Mouse (Mus musculus) thymus, adult 2 months (tissue): ENCODE data around the gene Pip4k2b. TPM values are rescaled to one million over a fixed set of nuclear protein-coding genes. Genes with fewer than 3 reads are reported as not detected.

Experiments used
- DNase-seq: peaks from one replicate; pipeline ENCODE4 v3.0.0; 2021
- H3K27ac ChIP-seq: fragments of 200-500 bp; 2 replicates; pipeline ENCODE4 v1.5.1; 2012; ENCODE audit warnings: low read length, control low read depth; ENCODE audit not compliant: control insufficient read depth, insufficient read depth
- H3K27me3 ChIP-seq: fragments of 200-500 bp; 2 replicates; pipeline ENCODE4 v1.6.1; 2012; ENCODE audit warnings: mild to moderate bottlenecking, low read length, moderate library complexity, mixed read lengths; ENCODE audit not compliant: control insufficient read depth, insufficient read depth
- H3K36me3 ChIP-seq: fragments of 200-500 bp; 2 replicates; pipeline ENCODE4 v1.6.1; 2012; ENCODE audit warnings: mild to moderate bottlenecking, low read length, moderate library complexity; ENCODE audit not compliant: control insufficient read depth, insufficient read depth
- H3K4me1 ChIP-seq: fragments of 200-500 bp; replicated peaks from 2 replicates; pipeline ENCODE4 v1.6.1; 2012; ENCODE audit warnings: low read length; ENCODE audit not compliant: control insufficient read depth, insufficient read depth
- H3K4me3 ChIP-seq: fragments of 200-500 bp; 2 replicates; pipeline ENCODE4 v1.5.1; 2012; ENCODE audit warnings: mild to moderate bottlenecking, low read length, control low read depth, moderate library complexity; ENCODE audit not compliant: control insufficient read depth, insufficient read depth
- CTCF ChIP-seq: fragments of 200-500 bp; IDR thresholded peaks from 2 replicates; pipeline ENCODE4 v1.5.1; 2012; ENCODE audit warnings: mild to moderate bottlenecking, control low read depth, low read length, moderate library complexity, borderline replicate concordance; ENCODE audit not compliant: control insufficient read depth, poor library complexity, insufficient read depth; ENCODE audit errors: extremely low read depth
- POLR2A ChIP-seq: fragments of 200-500 bp; IDR thresholded peaks from 2 replicates; pipeline ENCODE4 v1.6.1; 2012; ENCODE audit warnings: mild to moderate bottlenecking, low read length, control low read depth, moderate library complexity; ENCODE audit not compliant: control insufficient read depth, poor library complexity, insufficient read depth; ENCODE audit errors: extremely low read depth
- WGBS: fragments of 180-500 bp; shearing (Covaris S2); methylation state at CpG from one replicate; pipeline ENCODE4 v1.1.7; 2018; 5-methylcytosine and 5-hydroxymethylcytosine counted together
- polyA plus RNA-seq: library from polyadenylated mRNA; depleted of rRNA; stranded (reverse); fragments of >200 nt; gene quantifications from 2 replicates; pipeline ENCODE4 v1.2.3, GENCODE M21; 2012

Gene Pip4k2b
- polyA plus RNA-seq, 1 experiment = 28.2 TPM

DNA sequence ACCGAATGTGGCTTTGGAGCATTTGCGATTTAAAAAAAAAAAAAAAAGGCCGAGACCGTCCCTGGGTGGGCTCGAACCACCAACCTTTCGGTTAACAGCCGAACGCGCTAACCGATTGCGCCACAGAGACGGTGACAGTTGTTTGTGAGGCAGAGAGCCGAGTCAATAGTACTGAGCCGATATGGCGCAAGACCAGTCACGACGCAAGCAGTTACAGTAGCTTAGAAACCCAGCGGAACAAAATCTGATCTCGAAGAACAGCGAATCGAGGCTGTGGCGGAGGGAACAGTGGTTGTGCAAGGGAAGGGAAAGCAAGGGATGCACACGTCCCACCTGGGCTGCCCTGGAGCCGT is 42.1 kb downstream of the Pip4k2b start:
- H3K27me3 ChIP-seq = peaks cover 14% of the 10 kb centered on the region; the same call in 1 of the 2 replicates
- peak overlapping the region; percentile 69 for H3K4me3 ChIP-seq
- peak overlapping the region; percentile 7; the same call in 1 of the 2 replicates for H3K27ac ChIP-seq
- peaks cover 29% of the 10 kb centered on the region for H3K4me1 ChIP-seq
- under 1% methylated on average over 24 of the region's 24 CpGs for WGBS
- peaks cover 9% of the 10 kb centered on the region for H3K36me3 ChIP-seq
- DNase-seq = peak; percentile 78
- TF ChIP-seq POLR2A = no peak
- no peak for TF ChIP-seq CTCF

DNA sequence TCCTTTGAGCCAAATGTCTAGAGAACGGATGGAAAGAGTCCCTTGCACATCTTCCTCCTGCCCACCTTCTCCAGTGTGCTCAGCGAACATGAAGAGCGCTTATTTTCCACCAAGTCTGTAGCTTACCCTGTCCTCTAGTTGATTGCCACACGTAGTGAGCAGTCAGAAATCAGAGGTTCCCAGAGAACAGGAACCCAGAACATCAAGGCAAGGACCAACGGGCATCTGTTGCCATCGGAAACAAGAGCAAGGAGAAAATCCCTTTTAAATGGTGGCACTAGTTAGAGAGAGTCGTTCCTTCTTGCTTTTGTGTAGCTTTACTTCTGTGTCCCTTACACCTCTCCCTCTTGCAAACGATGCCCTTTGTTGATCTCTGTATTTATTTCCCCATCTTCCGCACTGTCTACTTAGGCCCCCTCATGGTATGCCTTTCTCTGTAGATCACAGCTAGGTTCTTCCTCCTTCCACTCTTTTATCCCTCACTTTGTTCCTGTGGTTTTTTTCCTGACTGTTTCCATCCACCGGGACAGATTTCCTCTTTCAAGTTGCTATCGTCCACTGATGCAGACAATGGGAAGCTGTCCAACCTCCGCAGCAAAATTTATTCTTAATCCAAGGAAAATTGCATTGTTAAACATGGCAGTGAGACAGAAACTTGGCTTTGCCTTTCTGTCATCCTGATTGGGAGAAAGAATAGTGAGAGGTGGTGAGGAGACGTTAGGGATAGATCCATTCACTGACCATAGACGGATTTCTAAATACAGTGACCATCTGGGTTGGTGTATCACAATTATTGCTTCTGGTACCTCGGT is 42.7 kb downstream of the Pip4k2b start:
- Histone ChIP-seq H3K27ac (no peak overlapping the region), H3K4me1 (peaks cover 29% of the 10 kb centered on the region), H3K36me3 (peaks cover 7% of the 10 kb centered on the region), H3K27me3 (peaks cover 14% of the 10 kb centered on the region; the same call in 1 of the 2 replicates), H3K4me3 (no peak overlapping the region)
- TF ChIP-seq CTCF (no peak), POLR2A (no peak)
- 50% methylated on average over 15 of the region's 15 CpGs for WGBS
- no peak for DNase-seq

DNA sequence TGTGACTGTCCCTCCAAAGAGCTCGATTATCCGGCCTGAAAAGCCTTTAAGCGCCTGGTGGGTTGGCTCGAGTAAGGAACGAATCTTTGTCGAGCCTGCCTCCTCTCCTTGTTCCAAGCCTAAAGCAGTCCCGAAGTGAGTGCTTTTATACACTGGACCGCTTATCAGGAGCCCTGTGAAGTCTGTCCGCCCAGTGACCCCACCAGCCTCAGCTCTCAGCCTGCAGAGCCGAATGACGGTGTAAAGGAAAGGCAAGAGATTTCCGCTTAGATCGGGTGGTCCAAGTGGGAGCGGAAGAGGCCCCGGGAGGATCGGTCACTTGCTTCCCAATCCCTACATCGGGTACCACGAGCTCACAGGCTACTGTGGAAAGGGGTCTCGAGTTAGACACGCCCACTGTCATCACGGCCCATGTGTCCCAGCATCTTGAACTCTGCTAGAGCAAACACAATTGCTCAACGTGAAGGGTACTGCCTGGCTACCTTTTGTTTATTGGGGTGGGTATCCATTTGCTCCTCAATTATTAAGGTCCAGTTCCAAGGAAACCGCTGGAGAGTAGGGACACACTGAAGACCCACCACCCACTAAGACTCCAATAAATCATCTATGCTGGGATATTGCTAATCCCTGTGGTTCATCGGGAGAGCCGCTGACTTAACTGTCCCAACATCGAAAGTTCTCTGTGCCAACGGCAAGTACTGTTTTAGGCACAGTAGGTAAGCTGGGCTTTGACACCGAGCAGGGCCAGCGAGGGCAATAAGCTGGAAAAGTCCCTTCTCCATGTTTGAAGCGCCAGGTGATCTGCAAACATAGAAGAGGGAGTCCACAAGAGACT is 43.5 kb downstream of the Pip4k2b start:
- Histone ChIP-seq H3K36me3 (no peaks in the 10 kb centered on the region), H3K27me3 (peaks cover 14% of the 10 kb centered on the region; the same call in 1 of the 2 replicates), H3K27ac (no peak overlapping the region), H3K4me1 (peaks cover 29% of the 10 kb centered on the region), H3K4me3 (peak overlapping the region; percentile 43)
- DNase-seq = no peak
- TF ChIP-seq CTCF (no peak), POLR2A (no peak)
- 24% methylated on average over 30 of the region's 30 CpGs for WGBS

DNA sequence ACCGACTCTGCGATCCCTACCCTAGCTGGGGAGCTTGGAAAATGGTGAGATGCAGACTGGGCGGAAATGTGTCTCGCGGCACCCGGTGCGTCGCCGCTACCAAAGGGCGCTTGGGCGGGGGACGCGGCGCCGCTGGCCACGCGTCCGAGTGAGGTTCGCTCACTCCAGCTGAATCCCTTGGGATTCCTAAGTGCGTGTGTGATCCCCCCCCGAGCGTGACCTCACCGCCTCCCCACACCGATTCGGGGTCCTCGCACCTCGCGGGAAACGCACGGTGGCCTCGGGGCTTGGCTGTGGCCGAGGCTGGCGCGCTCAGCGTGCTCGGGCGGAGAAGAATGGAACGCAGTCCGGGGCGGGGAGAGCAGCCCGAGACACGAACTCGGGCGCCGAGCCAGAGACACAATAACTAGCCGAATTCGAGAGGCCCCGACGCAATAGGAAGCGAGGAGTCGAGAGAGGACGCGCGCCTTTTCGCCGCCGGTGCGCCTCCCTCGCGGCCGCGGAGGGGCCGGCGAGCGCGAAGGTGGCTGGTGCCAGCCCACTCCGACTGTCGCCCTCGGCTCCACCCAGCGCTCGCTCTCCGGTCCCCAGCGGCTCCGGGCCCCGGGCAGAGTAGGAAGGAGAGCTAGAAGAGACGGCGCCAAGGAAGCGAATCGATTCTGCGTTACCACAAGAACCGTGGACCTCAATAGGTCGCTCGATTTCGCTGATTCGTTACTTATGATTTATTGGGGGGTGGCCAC is 44.3 kb downstream of the Pip4k2b start, which contains the start of gene Pcgf2:
TSS of gene Pcgf2 (minus strand) at position 495 of the 743 bp plus-strand sequence.
- peaks cover 29% of the 10 kb centered on the region for H3K4me1 ChIP-seq
- WGBS = under 1% methylated on average over 85 of the region's 85 CpGs
- H3K27me3 ChIP-seq = peaks cover 14% of the 10 kb centered on the region; the same call in 1 of the 2 replicates
- H3K36me3 ChIP-seq = no peaks in the 10 kb centered on the region
- peak within 1 kb of the TSS; percentile 43 for H3K4me3 ChIP-seq
- no peak within 1 kb of the TSS for H3K27ac ChIP-seq
- no peak for DNase-seq
- no peak for TF ChIP-seq CTCF

DNA sequence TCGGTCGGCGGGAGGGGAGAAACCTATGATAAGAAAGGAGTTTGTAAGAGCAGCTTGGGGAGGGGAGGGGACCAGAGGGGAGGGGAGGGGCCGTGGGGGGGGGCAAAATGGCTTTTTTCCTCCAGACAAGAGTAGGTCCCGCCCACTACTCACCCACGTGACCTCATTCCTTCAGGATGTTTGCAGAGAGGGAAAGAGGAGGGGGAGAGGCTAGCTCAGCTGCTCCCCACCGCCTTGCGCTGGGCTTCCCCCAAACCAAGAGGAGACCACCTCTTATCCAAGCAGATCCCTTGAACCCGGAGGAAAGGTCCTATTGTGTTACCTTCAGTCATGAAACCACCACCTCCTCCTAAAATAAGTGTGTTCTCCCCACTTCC is 44.9 kb downstream of the Pip4k2b start:
- no peak for DNase-seq

DNA sequence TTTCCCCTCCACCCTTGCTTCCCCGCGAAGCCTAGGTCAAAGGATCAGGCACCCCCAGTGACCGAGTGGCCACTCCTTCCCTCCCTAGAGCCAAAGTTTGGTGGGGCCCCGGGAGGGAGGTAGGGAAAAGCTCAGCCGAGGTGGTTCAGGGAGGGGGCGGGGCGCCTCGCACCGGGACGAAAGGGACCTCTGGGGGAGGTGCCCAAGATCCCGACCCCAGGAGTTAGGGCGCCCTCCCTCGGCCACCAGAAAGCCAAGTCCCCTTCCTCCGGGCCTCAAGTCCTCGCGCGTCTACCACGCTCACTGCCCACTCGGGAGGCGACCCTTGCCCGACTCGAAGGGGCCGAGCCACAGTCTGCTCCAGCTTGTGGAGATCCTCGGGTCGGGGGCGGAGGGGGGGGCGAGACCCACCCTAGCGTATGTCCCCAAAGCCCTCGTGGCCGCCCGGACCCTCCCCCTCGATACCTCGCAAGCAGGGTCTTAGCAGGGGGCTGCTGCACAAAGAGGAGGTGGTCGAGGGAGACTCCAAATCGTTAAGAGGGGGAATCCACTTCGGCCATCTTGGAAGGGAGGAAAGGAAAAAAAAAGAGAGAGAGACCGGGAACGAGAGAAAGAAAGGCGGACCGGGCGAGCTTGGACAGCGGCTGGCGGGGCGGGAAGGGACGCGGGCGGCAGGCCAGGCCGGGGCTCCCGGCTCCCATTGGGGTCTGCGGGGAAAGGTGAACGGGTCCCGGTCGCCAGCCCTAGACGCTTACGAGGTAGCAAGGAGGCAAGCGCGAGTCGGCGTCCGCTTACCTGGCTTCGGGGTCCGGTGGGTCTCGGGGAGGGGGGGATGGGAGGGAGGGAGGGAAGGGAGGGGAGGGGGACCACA is 45.5 kb downstream of the Pip4k2b start:
- WGBS = under 1% methylated on average over 63 of the region's 63 CpGs
- peaks cover 14% of the 10 kb centered on the region; the same call in 1 of the 2 replicates for H3K27me3 ChIP-seq
- no peak for DNase-seq
- no peaks in the 10 kb centered on the region for H3K36me3 ChIP-seq
- peak overlapping the region; percentile 37 for H3K4me3 ChIP-seq
- no peak for TF ChIP-seq CTCF
- no peak for TF ChIP-seq POLR2A
- H3K4me1 ChIP-seq = peaks cover 25% of the 10 kb centered on the region
- no peak overlapping the region for H3K27ac ChIP-seq

More for the DNA sequence above, 44.9 kb downstream of the Pip4k2b start:
- Histone ChIP-seq H3K27ac (no peak overlapping the region), H3K4me3 (peak overlapping the region; percentile 43), H3K36me3 (no peaks in the 10 kb centered on the region), H3K4me1 (peaks cover 29% of the 10 kb centered on the region), H3K27me3 (peaks cover 14% of the 10 kb centered on the region; the same call in 1 of the 2 replicates)
- 0% methylated on average over 9 of the region's 9 CpGs for WGBS
- TF ChIP-seq POLR2A (no peak), CTCF (no peak)
